In genomic region chr9:40422368-40423057, GRCm38 (mm10) we compare ENCODE assay signal across 22 mouse cellular contexts.
DNase-seq lines count a peak whose midpoint lies in the region; ATAC-seq and TF ChIP-seq lines count a peak whose summit lies in the region.
"Had no signal": no experiment of that assay in that cellular context is flagged by ENCODE, and none has a peak within 500 bp of the region (broad histone marks: within the 10 kb centered on the region; RNA-seq: fewer than 3 reads in every experiment).

No protein-coding gene starts in this region.

- H3K9ac ChIP-seq in heart, embryonic 12.5 days, result no peak overlapping the region
- H3K9ac ChIP-seq in lung, embryonic 14.5 days, result no peak overlapping the region
- H3K9ac ChIP-seq in liver, embryonic 12.5 days, result no peak overlapping the region
- H3K9ac ChIP-seq: embryonic facial prominence, embryonic 12.5 days; forebrain, postnatal 0 days; hindbrain, embryonic 13.5 days; liver, embryonic 15.5 days; midbrain, embryonic 12.5 days; neural tube, embryonic 12.5 days had no signal

- no peak for DNase-seq in heart, adult 9 months (ENCODE audit: low spot score in 2 of 2)
- DNase-seq in lung, embryonic 14.5 days, result peak; percentile 14
- DNase-seq in lung, adult 2 months, result no peak
- DNase-seq in lung, postnatal 25 days (ENCODE audit: low spot score), result peak; percentile 49
- no peak for DNase-seq in retina, postnatal 1 day
- DNase-seq in left cerebral cortex, postnatal 4 days, result no peak
- DNase-seq: adrenal gland, postnatal 10 days; cerebellum, adult 2 months; cerebellum, postnatal 25 days; forebrain, postnatal 0 days; gastrocnemius, postnatal 14 days; heart, adult 11 months; heart, postnatal 36 days; layer of hippocampus, adult 9-11 months had no signal

- peaks cover 54% of the 10 kb centered on the region for H3K4me1 ChIP-seq in heart, embryonic 12.5 days (replicated peaks)
- no peaks in the 10 kb centered on the region for H3K4me1 ChIP-seq in lung, embryonic 14.5 days (ENCODE audit: insufficient read depth)
- H3K4me1 ChIP-seq in lung, adult 2 months (ENCODE audit: control insufficient read depth, insufficient read depth, low read length), result peaks cover 7% of the 10 kb centered on the region; the same call in 1 of the 2 replicates
- no peaks in the 10 kb centered on the region for H3K4me1 ChIP-seq in liver, embryonic 12.5 days
- H3K4me1 ChIP-seq: embryonic facial prominence, embryonic 12.5 days; hindbrain, embryonic 13.5 days; liver, embryonic 15.5 days; midbrain, embryonic 12.5 days; neural tube, embryonic 12.5 days had no signal

- no peaks in the 10 kb centered on the region for H3K27me3 ChIP-seq in heart, embryonic 12.5 days (replicated peaks)
- no peaks in the 10 kb centered on the region for H3K27me3 ChIP-seq in lung, embryonic 14.5 days (ENCODE audit: insufficient read depth, low read length)
- no peaks in the 10 kb centered on the region for H3K27me3 ChIP-seq in liver, embryonic 12.5 days (replicated peaks)
- H3K27me3 ChIP-seq: embryonic facial prominence, embryonic 12.5 days; hindbrain, embryonic 13.5 days; liver, embryonic 15.5 days; midbrain, embryonic 12.5 days; neural tube, embryonic 12.5 days had no signal

- H3K9me3 ChIP-seq in heart, embryonic 12.5 days (replicated peaks), result no peaks in the 10 kb centered on the region
- no peaks in the 10 kb centered on the region for H3K9me3 ChIP-seq in lung, embryonic 14.5 days (ENCODE audit: low read depth, low read length)
- no peaks in the 10 kb centered on the region for H3K9me3 ChIP-seq in liver, embryonic 12.5 days (replicated peaks)
- H3K9me3 ChIP-seq: embryonic facial prominence, embryonic 12.5 days; hindbrain, embryonic 13.5 days; liver, embryonic 15.5 days; midbrain, embryonic 12.5 days; neural tube, embryonic 12.5 days had no signal

- no peaks in the 10 kb centered on the region for H3K36me3 ChIP-seq in heart, embryonic 12.5 days
- no peaks in the 10 kb centered on the region for H3K36me3 ChIP-seq in lung, embryonic 14.5 days (ENCODE audit: insufficient read depth)
- H3K36me3 ChIP-seq in liver, embryonic 12.5 days, result no peaks in the 10 kb centered on the region
- H3K36me3 ChIP-seq: embryonic facial prominence, embryonic 12.5 days; hindbrain, embryonic 13.5 days; liver, embryonic 15.5 days; midbrain, embryonic 12.5 days; neural tube, embryonic 12.5 days had no signal

- no peak overlapping the region for H3K27ac ChIP-seq in heart, embryonic 12.5 days (ENCODE audit: poor library complexity, severe bottlenecking)
- peak overlapping the region; percentile 33; the same call in 1 of the 2 replicates for H3K27ac ChIP-seq in lung, embryonic 14.5 days (ENCODE audit: low read depth)
- no peak overlapping the region for H3K27ac ChIP-seq in liver, embryonic 12.5 days
- H3K27ac ChIP-seq: embryonic facial prominence, embryonic 12.5 days; hindbrain, embryonic 13.5 days; kidney, postnatal 0 days; liver, embryonic 15.5 days; midbrain, embryonic 12.5 days; neural tube, embryonic 12.5 days had no signal

- no peak for ATAC-seq in heart, embryonic 12.5 days (ENCODE audit: insufficient number of reproducible peaks, low FRiP score)
- ATAC-seq in lung, embryonic 14.5 days (ENCODE audit: insufficient read depth), result peak; percentile 49; the same call in 1 of the 2 replicates
- no peak for ATAC-seq in liver, embryonic 12.5 days
- ATAC-seq: forebrain, postnatal 0 days had no signal

- no peak for TF ChIP-seq CTCF in lung, embryonic 14.5 days (IDR thresholded peaks at IDR 0.05; ENCODE audit: low read depth)
- TF ChIP-seq CTCF in lung, adult 2 months (IDR thresholded peaks at IDR 0.05; ENCODE audit: insufficient read depth, low read length), result no peak

- TF ChIP-seq POLR2A in lung, adult 2 months (IDR thresholded peaks at IDR 0.05; ENCODE audit: borderline replicate concordance, extremely low read depth, low read depth, low read length), result no peak; the same call in 1 of the 2 replicates

- intact Hi-C loops in left cerebral cortex, postnatal 4 days (cut with DNase I), result no loop called here

- H3K4me2 ChIP-seq in heart, embryonic 12.5 days, result peak overlapping the region; percentile 8; the same call in 1 of the 2 replicates
- no peak overlapping the region for H3K4me2 ChIP-seq in lung, embryonic 14.5 days
- no peak overlapping the region for H3K4me2 ChIP-seq in liver, embryonic 12.5 days
- H3K4me2 ChIP-seq: embryonic facial prominence, embryonic 12.5 days; hindbrain, embryonic 13.5 days; liver, embryonic 15.5 days; midbrain, embryonic 12.5 days; neural tube, embryonic 12.5 days had no signal

- WGBS in heart, embryonic 12.5 days, result 57% methylated on average over 11 of the region's 11 CpGs
- WGBS in lung, embryonic 14.5 days, result 60% methylated on average over 11 of the region's 11 CpGs
- WGBS in lung, adult 2 months, result 61% methylated on average over 11 of the region's 11 CpGs
- 70% methylated on average over 11 of the region's 11 CpGs for WGBS in liver, embryonic 12.5 days (ENCODE audit: insufficient replicate concordance)

- H3K4me3 ChIP-seq in heart, embryonic 12.5 days, result no peak overlapping the region
- no peak overlapping the region for H3K4me3 ChIP-seq in lung, embryonic 14.5 days (ENCODE audit: low read depth, low read length)
- H3K4me3 ChIP-seq in lung, adult 2 months (replicated peaks; ENCODE audit: extremely low read depth, low read depth, low read length), result no peak overlapping the region
- H3K4me3 ChIP-seq in liver, embryonic 12.5 days, result no peak overlapping the region
- H3K4me3 ChIP-seq: embryonic facial prominence, embryonic 12.5 days; hindbrain, embryonic 13.5 days; liver, embryonic 15.5 days; midbrain, embryonic 12.5 days; neural tube, embryonic 12.5 days had no signal

Comparison
In these comparisons a context has a peak if more than half of its experiments do, and no peak if none do; other contexts are left out.
1. DNase-seq: peak in lung, embryonic 14.5 days (single experiment) and lung, postnatal 25 days (single experiment); none in heart, adult 9 months (0 of 2), lung, adult 2 months (single experiment), retina, postnatal 1 day (single experiment) and left cerebral cortex, postnatal 4 days (single experiment).